Mouse (Mus musculus) ovary, postnatal 36 days (tissue): ENCODE results near the gene Scamp2.

Experiments used
- DNase-seq: peaks from one replicate; pipeline ENCODE4 v3.0.0; 2022; ENCODE audit warnings: low spot score, mixed read lengths

Scamp2 gene

DNA sequence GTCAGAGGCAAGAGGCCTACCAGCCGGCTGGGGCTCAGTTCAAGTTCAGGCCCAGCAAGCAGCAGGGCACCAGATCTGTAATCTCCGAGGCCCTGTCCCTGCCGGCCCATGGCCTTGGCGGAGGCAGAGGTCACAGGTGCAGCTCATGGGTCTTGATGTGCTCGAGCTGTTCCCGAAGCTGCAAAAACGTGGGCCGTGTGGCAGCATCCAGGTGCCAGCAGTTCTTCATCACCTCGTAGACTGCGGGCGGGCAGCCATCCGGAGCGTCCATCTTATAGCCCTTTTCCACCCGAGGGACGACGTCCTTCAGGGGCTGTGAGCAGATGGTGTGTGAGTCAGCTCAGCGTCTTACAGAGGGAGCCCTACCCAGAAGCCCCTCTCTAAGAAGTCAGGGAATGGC is 66.4 kb downstream of the Scamp2 start:
- no peak for DNase-seq

DNA sequence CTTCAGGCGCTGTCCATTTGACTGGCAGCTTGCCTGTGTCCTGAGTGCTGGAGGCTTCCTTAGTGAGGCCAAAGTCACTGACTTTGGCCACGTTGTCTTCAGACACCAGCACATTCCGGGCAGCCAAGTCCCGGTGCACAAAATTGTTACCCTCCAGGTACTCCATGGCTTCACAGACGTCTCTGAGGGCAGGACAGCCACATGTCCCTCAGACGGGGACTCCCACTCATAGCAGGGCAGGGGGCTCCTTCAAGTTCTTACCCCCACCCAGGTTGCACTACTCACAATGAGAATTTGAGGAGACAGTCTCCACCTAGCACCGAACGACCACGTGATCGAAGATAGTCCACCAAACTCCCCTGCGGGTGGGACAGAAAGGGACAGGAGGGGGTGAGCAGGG is 67.1 kb downstream of the Scamp2 start:
- DNase-seq = no peak

DNA sequence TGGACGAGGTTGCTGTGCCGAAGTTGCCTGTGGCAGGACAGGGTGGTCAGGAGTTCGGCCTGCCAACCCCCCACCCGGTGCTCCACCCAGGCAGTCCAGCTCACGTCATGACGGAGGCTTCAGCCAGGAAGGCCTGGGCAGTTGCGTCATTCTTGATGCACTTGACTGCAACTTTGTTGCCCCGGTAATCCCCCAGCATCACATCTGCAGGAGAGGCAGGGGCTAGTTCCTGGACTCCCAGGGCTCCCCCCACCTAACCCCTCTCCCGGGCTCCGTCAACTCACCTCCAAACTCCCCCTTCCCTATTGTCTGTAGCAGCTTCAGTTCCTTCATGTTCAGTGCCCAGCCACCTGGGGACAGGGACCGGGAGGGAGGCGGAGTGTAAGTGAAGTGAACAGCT is 68.0 kb downstream of the Scamp2 start:
- no peak for DNase-seq

DNA sequence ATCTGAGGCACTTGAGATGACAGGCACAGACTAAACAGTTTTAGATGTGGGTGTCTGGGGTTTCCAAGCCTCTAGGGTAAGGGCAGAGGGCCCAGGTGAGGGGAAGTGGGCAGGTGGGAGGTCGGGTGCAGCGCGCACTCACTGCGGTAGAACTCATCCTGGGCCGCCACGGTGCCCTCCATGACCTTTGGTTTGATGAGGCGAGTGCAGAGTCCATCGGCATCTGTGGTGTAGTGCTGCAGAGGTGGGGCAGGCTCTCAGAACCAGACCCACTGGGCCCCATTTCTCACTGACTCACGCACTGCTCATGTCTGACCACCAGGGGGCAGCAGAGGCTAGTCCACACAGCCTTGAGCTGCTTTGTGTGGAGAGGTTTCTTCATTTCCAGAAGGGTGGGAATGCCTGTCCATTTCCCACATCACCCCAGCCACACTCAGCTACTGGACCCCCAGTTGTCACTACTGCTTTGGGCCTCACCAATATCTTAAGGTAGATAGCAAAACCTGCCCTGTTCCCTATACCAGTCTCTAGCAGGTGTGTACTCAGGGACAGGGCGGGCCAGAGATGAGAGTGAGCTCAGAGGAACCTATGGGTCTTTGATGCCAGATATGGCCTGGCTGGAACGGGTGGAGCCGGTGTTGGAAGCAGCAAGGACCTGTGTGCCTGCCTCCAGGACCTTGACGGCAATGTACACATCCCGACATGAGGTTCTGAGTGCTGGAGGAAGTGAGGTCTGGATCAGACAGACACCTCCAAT is 68.6 kb downstream of the Scamp2 start:
- DNase-seq = peak; percentile 74

DNA sequence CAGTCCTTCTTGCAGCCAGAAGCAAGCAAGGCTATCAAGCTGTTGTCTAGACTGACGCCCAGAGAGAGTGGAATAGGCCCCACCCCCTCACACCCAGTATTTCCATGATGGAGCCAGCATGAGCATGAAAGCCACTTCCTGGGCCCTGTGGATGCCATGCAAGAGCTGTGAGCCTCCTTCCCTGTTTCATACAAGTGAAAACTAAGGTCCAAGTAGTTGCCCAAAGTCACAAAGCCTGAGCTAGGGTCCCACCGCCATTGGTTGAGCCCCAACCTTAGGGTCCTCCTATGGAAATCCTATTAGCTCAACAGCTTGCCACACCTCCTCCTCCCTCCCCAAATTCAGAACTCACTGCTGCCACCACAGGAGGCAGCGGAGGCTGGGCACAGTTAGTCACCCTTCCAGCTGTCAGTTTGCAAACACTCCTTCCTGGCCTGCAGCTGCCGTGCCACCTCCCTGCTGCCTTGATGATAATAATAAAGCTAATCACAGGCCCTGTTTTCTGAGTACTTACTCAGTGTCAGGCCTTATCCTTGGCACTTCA is 72.8 kb downstream of the Scamp2 start:
- no peak for DNase-seq

DNA sequence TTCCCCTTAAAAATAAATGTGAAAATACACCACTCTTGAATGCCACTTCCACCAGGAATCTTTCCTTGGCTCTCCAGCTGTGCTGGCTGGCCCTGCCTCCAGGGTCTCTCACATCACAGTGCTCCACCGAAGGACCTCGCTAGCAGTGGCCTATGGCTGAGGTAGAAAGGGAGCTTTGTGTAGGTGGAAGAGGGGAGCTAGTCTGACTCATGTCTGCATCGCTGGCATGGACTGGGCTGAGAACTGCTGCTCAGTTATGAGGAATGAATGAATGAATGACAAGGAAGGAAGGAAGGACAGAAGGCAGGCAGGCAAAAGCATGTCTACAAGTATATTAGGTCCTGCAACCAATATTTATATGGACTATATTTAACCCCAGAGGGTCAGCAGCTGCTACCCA is 76.5 kb downstream of the Scamp2 start:
- no peak for DNase-seq

DNA sequence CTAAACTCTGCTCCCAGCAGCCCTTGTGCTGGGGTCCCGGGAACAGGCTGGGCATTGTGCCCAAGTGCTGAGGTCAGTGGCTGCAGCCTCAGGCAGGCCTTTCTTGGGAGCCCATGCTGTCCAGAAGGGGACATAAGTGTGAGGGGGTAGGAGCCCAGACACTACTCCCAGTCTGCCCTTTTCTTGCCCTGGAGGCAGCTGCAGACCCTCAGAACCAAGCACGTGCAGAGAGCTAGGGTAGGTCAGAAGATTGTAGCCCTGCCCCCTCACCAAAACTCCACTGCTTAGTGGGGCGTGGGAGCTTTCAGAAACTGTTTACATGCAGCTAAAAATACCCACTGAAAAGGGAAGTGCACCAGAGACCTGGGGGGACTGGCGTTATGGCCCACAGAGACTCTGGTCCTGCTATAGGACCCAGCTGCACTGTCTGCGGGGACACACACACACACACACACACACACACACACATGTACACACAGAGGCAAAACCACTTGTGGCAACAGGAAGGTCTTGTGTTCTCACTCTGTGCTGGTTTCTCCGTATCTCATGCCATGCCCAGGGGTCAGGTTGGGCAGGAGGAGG is 77.1 kb downstream of the Scamp2 start:
- DNase-seq = peak; percentile 54
